Mouse (Mus musculus) megakaryocyte, adult 5-6 weeks (primary cell): ENCODE results near the gene Ikzf3. TPM values are rescaled to one million over a fixed set of nuclear protein-coding genes. Genes with fewer than 3 reads are reported as not detected.

Source experiments
- ATAC-seq: 2 replicates; pipeline ENCODE4 v1.8.0; 2016; ENCODE audit warnings: mild to moderate bottlenecking, inconsistent platforms; ENCODE audit not compliant: poor library complexity, severe bottlenecking
- total RNA-seq, 2 experiments: library from RNA; stranded (forward) in 1 of 2; stranded (reverse) in 1 of 2; fragments of 153-499, 151-499 nt in 1 of 2; fragments of 221-1000, 200-1000 nt in 1 of 2; gene quantifications; 2 replicates each; pipeline versions ENCODE4 v1.2.3 to v1.2.4; 2015 to 2017

The Ikzf3 gene
- total RNA-seq, 2 experiments from 2014 or later: 6.0 to 6.6 TPM

DNA sequence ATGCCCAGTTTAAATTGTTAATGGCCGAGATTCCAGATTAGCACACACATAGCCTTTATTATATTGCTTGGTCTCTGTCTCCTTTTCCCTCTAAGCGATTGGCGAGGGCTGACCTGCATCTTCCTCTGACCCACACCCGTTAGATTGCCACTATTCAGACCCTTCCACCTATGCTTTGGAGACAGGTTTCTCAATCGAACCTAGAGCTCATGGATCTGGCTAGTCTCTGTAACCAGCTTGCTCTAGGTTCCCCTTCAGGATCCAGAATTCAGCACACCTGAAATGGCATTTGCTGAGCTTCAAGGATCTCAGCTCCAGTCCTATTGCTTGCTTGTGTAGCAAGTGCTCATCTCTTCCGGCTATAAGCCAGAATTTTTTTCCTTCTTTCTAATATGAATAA, 23.6 kb upstream of the Ikzf3 start:
- no peak for ATAC-seq

GRCm38 (mm10) chr11:98568326-98568725, 22.5 kb upstream of the Ikzf3 start:
- ATAC-seq: no peak

DNA sequence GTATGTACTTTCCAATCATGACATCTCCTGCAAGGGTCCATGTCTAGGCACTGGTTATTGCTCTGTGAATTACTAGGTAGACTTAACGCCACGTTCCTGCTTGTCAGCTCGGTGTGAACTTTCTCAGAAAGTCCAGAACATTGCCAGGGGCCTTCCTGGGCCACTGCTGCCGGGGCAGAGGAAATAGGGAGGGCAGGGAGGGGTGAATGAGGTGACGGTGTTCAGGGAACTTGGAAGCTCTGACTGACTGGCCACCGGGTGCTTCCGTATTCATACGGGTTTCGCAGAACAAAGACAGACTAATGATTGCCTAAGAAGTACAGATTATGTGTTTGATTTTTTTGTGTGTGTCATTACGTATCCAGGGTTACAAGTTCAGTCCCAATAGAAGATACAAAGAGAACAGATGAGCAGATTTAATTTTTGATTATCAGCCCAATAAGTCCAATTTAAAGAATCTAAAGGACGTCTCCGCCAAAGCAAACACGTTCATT, 18.1 kb upstream of the Ikzf3 start:
- no peak for ATAC-seq

- no peak for ATAC-seq
These were observed 17.2 kb upstream of the Ikzf3 start for GRCm38 (mm10) chr11:98563025-98563424.

DNA sequence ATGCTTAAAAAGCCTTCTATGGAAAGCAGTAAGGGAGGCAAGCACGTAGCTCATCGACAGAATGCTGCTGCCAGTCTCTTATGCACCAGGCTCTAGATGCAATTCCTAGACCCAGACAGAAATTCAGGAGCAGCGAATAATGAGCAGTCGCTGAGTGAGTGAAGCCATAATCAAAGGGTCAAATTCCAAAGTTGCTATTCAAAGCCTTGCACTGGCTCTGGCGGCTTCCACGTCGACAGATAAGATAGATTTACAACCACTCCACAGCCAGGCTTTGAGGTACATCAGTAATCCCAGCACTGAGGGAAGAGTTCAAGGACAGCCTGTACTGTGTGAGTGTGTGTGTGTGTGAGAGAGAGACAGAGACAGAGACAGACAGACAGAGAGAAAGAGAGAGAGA, 15.1 kb upstream of the Ikzf3 start:
- ATAC-seq: no peak

- ATAC-seq: no peak
These were observed 9.4 kb upstream of the Ikzf3 start for GRCm38 (mm10) chr11:98555124-98555700.

DNA sequence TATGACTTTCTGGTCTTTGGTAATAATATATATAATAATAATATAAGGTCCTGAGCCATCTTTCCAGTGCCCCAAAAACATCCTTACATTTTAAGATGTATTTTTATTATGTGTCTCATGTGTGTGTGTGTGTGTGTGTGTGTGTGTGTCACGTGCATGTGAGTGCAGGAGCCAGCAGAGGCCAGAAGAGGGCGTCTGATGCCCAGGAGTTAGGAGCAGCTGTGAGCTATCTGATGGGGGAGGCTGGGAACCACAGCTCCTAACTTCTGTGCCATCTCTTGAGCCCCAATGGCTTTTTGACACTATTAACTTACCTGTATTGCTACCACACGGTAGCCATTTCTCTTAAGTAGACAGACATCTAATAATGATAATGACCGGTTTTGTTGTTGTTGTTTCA, 8.1 kb upstream of the Ikzf3 start:
- ATAC-seq: no peak

GRCm38 (mm10) chr11:98550975-98551828, 5.4 kb upstream of the Ikzf3 start, which contains the start of gene Zpbp2:
Zpbp2 (plus strand) TSS chr11:98551097.
- peak; percentile 85 for ATAC-seq

GRCm38 (mm10) chr11:98550311-98550974, 4.6 kb upstream of the Ikzf3 start:
- no peak for ATAC-seq

DNA sequence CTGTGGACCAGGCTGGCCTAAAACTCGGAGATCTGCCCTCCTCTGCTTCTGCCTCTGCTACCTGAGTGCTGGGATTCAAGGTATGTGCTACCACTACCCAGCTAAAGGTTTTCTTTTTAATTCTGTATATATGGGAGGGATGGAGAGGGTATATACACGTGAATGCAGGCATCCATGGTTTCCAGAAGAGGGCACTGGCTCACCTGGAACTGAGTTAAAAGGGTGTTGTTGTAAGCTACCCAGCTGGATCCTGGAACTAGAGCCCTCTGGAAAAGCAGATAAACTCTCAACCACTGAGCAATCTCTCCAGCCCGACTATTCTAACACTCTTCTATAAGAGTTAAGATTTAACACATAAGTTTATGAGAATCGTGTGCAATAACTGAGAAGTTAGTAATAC, 3.5 kb upstream of the Ikzf3 start:
- ATAC-seq: no peak

- ATAC-seq: no peak
These were observed 1.5 kb upstream of the Ikzf3 start for GRCm38 (mm10) chr11:98547308-98547693.

- ATAC-seq: no peak
These were observed 887 bp upstream of the Ikzf3 start for GRCm38 (mm10) chr11:98546529-98547307.

DNA sequence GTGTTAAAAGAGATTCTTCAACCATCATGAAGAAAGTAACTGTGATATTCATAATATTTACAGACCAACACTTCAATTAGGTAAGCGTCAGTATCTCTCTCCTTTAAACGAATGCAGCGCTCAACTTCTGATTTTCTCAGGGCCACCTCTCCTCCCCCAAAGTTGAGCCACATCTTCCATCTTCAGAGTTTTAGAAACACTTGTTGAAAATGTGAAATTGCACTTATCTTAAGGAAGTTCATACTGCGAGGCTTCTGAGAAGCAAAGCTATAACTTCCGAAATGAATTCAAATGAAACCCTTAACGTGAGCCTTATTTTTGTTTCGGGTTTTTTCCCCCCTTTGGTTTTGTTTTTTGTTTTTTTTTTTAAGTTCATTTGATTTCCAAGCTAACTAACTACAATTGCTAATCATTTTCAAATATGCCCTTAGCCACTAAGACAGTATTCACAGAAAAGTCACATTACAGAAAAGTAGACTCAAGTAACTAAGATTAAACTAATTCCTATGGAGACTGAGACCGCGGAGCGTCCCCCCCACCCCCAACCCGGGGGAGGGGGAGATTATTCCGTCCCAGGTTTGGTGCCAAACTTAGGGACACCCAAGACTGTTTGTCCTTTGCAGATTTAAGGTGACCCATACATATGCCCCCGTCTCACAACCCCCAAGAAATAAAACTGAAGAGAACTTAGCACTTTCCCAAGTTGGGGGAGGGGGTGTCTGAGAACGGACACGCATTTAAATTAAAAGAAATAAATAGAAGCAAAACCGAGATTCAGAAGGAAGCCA, 747 bp downstream of the Ikzf3 start:
- ATAC-seq: no peak

GRCm38 (mm10) chr11:98543414-98543813, 2.4 kb downstream of the Ikzf3 start:
- ATAC-seq: no peak

DNA sequence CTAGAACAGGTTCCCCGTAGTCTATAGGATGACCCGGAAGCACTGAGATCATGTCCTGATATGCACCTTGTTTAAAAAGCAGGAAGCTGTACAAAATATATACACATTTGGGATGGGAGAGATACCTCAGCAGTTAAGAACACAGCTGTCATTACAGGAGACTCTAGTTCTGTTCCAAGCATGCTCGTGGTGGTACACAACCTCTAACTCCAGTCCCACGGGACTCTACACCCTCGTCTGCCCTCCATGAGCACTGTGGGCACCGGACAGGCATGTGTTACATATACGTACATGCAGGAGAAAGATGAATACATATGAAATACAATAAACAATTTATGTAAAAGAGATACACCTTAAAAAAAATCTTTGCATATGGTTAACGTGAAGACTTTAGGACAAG, 3.3 kb downstream of the Ikzf3 start:
- ATAC-seq: no peak

DNA sequence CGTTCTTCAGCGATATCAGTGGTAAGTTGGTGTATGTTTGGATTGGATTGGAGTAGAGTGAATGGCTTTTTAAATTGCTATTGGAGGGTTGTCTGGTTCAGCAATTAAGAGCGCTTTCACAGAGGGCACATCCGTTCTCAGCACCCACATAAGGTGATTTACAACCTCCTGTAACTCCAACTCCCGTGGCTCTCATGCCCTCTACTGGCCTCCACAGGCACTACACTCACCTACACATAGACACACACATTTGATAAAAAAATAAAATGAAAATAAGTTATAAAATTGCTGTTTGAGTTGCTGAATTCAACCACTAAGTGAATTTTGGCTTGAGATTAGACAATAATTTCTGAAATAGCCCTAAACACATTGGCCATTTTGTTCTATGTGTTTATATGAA, 5.5 kb downstream of the Ikzf3 start:
- no peak for ATAC-seq

GRCm38 (mm10) chr11:98537480-98538034, 8.3 kb downstream of the Ikzf3 start:
- no peak for ATAC-seq

GRCm38 (mm10) chr11:98526824-98527461, 18.9 kb downstream of the Ikzf3 start:
- ATAC-seq: no peak

GRCm38 (mm10) chr11:98525140-98525539, 20.7 kb downstream of the Ikzf3 start:
- no peak for ATAC-seq
